Mouse (Mus musculus): Measurements from ENCODE around the gene Cdk4. TPM values are rescaled to one million over a fixed set of nuclear protein-coding genes. Genes with fewer than 3 reads are reported as not detected.
A peak's percentile ranks its signal among the peaks of the same experiment; 100 is the strongest.
"Not testable (repeated sequence)": the region's sequence is repeated elsewhere in the genome, so short reads cannot be mapped to it uniquely, and the experiment has no call there.

The Cdk4 gene
- polyA plus RNA-seq, 1 experiment from 2014 or later: 1,915 TPM

DNA sequence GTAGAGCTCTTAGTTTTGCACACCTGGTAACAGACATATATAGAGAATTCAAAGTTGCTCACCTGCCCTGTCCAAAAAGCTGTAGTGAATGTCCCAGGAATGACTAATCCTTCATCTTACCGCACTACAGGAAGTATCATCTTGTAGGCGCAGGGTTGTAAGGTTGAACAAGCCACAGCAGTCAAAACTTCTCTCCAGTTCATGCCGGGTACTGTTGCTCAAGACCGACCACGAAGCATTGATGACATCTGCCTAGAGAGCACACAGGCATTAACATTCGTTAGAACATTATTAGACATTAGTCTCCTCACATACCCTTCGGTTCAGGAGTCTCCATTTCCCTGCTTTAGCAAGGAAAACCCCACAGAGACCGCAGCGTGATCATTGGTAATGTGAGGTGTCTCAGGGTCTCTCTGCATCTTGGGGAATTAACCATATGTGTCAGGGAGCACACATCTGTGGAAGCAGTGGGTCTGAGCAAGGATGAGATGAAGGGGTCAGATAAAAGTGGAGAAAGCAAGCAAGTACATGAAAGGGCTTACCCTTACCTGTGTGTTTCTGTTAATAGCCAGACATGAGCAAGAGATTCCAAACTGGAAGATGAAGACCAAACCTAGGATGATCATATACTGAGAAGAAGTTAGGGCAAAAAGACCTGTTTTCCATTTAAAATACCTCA lies 5.2 kb downstream of the Cdk4 start:
- peaks cover 45% of the 10 kb centered on the region for H3K36me3 ChIP-seq (ENCODE audit: control insufficient read depth, insufficient read depth, low read length)
- H3K4me1 ChIP-seq (replicated peaks; ENCODE audit: control insufficient read depth, insufficient read depth, low read length): peaks cover 22% of the 10 kb centered on the region
- H3K4me3 ChIP-seq (ENCODE audit: low read depth, low read length): peak overlapping the region; percentile 79
- peak overlapping the region; percentile 77 for H3K9ac ChIP-seq (ENCODE audit: low read length)
- no peak for DNase-seq (ENCODE audit: low spot score)
- no peaks in the 10 kb centered on the region for H3K27me3 ChIP-seq (replicated peaks; ENCODE audit: control insufficient read depth, insufficient read depth, low read length)
- H3K4me2 ChIP-seq (ENCODE audit: low read length): peak overlapping the region; percentile 90
- ATAC-seq (replicated peaks; ENCODE audit: low FRiP score, low TSS enrichment, low read depth): no peak
- 74% methylated on average over 9 of the region's 9 CpGs for WGBS
- H3K9me3 ChIP-seq (ENCODE audit: control insufficient read depth, low read length): no peaks in the 10 kb centered on the region
- peak overlapping the region; percentile 89 for H3K27ac ChIP-seq (ENCODE audit: low read depth)

DNA sequence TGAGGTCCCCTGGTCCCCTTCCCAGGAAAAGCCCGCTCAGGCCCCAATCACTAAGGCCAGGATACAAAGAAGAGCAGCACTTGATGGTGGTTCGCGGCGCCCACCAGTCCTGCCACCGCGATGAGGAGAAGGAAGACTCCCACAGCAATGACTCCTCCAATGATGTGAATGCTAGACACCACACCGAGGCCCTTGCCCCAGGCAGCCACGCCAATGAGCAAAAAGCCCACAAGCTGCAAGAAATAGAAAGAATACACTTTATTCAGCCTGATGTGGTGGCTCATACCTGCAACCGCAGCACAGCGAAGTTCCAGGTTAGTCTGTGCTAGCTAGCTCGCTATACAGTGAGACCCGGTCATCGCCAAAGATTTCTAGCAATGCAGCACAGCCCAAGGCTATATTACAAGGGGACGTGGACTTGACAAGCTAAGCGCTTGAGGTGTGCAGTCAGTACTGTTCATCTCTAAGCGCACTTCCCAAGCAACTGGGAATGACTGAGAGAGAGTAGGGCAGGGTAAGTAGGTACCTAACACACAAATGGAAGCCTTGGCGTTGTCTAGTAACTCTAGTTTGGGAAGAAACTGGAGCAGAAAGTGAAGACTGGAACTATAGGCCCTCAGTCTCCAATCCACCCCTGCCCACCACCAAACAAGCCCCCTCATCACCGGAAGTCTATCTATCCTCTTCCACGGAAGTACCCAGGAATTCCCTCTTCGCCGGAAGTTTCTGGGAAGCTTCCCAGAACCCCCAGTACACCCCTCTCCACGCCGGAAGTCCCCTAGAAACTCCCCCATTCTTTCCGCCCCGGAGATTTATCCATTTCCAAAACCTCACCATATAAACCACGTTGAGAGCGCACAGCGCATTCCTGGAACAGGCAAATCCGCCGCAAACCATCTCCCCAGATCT lies 6.2 kb downstream of the Cdk4 start:
- 6% methylated on average over 30 of the region's 30 CpGs for WGBS
- peak overlapping the region; percentile 79 for H3K4me3 ChIP-seq (ENCODE audit: low read depth, low read length)
- ATAC-seq (replicated peaks; ENCODE audit: low FRiP score, low TSS enrichment, low read depth): peak; percentile 41
- peak overlapping the region; percentile 89 for H3K27ac ChIP-seq (ENCODE audit: low read depth)
- H3K27me3 ChIP-seq (replicated peaks; ENCODE audit: control insufficient read depth, insufficient read depth, low read length): no peaks in the 10 kb centered on the region
- H3K4me2 ChIP-seq (ENCODE audit: low read length): peak overlapping the region; percentile 90
- DNase-seq (ENCODE audit: low spot score): peak; percentile 86
- H3K36me3 ChIP-seq (ENCODE audit: control insufficient read depth, insufficient read depth, low read length): peaks cover 44% of the 10 kb centered on the region
- H3K9me3 ChIP-seq (ENCODE audit: control insufficient read depth, low read length): no peaks in the 10 kb centered on the region
- peaks cover 22% of the 10 kb centered on the region for H3K4me1 ChIP-seq (replicated peaks; ENCODE audit: control insufficient read depth, insufficient read depth, low read length)
- peak overlapping the region; percentile 77 for H3K9ac ChIP-seq (ENCODE audit: low read length)

- peak within 1 kb of the TSS; percentile 77 for H3K9ac ChIP-seq (ENCODE audit: low read length)
- ATAC-seq (replicated peaks; ENCODE audit: low FRiP score, low TSS enrichment, low read depth): peak; percentile 87
- H3K9me3 ChIP-seq (ENCODE audit: control insufficient read depth, low read length): no peaks in the 10 kb centered on the region
- H3K4me2 ChIP-seq (ENCODE audit: low read length): peak within 1 kb of the TSS; percentile 90
- peaks cover 35% of the 10 kb centered on the region for H3K36me3 ChIP-seq (ENCODE audit: control insufficient read depth, insufficient read depth, low read length)
- H3K27ac ChIP-seq (ENCODE audit: low read depth): peak within 1 kb of the TSS; percentile 89
- peaks cover 15% of the 10 kb centered on the region for H3K4me1 ChIP-seq (replicated peaks; ENCODE audit: control insufficient read depth, insufficient read depth, low read length)
- DNase-seq (ENCODE audit: low spot score): peak; percentile 67
- peak within 1 kb of the TSS; percentile 79 for H3K4me3 ChIP-seq (ENCODE audit: low read depth, low read length)
- WGBS: 2% methylated on average over 36 of the region's 36 CpGs
- peaks cover 2% of the 10 kb centered on the region; the same call in 1 of the 2 replicates for H3K27me3 ChIP-seq (replicated peaks; ENCODE audit: control insufficient read depth, insufficient read depth, low read length)
Measured at GRCm38 (mm10) chr10:127070190-127071121, 7.1 kb downstream of the Cdk4 start, which contains the start of gene Tspan31. Gene Tspan31, minus strand, starts transcription at chr10:127070264.

GRCm38 (mm10) chr10:127071203-127071602 lies 7.9 kb downstream of the Cdk4 start:
- peak overlapping the region; percentile 77 for H3K9ac ChIP-seq (ENCODE audit: low read length)
- ATAC-seq (replicated peaks; ENCODE audit: low FRiP score, low TSS enrichment, low read depth): no peak

DNA sequence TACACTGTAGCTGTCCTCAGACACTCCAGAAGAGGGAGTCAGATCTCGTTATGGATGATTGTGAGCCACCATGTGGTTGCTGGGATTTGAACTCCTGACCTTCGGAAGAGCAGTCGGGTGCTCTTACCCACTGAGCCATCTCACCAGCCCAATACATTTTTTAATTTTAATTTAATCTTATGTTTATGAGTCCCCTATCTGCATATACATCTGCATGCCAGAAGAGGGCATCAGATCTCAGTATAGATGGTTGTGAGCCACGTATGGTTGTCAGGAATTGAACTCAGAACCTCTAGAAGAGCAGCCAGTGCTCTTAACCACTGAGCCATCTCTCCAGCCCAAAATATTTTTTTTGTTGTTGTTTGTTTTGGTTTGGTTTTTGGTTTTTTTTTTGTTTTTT lies 8.9 kb downstream of the Cdk4 start:
- WGBS: 84% methylated on average over 4 of the region's 4 CpGs
- not testable (repeated sequence) for H3K4me2 ChIP-seq (ENCODE audit: low read length); H3K9me3 ChIP-seq (ENCODE audit: control insufficient read depth, low read length); H3K4me3 ChIP-seq (ENCODE audit: low read depth, low read length); DNase-seq (ENCODE audit: low spot score); H3K9ac ChIP-seq (ENCODE audit: low read length); ATAC-seq (replicated peaks; ENCODE audit: low FRiP score, low TSS enrichment, low read depth); H3K27ac ChIP-seq (ENCODE audit: low read depth)
- H3K27me3 ChIP-seq (replicated peaks; ENCODE audit: control insufficient read depth, insufficient read depth, low read length): peaks cover 20% of the 10 kb centered on the region
- H3K36me3 ChIP-seq (ENCODE audit: control insufficient read depth, insufficient read depth, low read length): peaks cover 17% of the 10 kb centered on the region
- peaks cover 15% of the 10 kb centered on the region for H3K4me1 ChIP-seq (replicated peaks; ENCODE audit: control insufficient read depth, insufficient read depth, low read length)

More at GRCm38 (mm10) chr10:127071203-127071602, 7.9 kb downstream of the Cdk4 start:
- Histone ChIP-seq H3K9me3 (ENCODE audit: control insufficient read depth, low read length) (no peaks in the 10 kb centered on the region), H3K36me3 (ENCODE audit: control insufficient read depth, insufficient read depth, low read length) (peaks cover 27% of the 10 kb centered on the region), H3K4me3 (ENCODE audit: low read depth, low read length) (peak overlapping the region; percentile 79), H3K27me3 (replicated peaks; ENCODE audit: control insufficient read depth, insufficient read depth, low read length) (peaks cover 10% of the 10 kb centered on the region; the same call in 1 of the 2 replicates), H3K4me1 (replicated peaks; ENCODE audit: control insufficient read depth, insufficient read depth, low read length) (peaks cover 15% of the 10 kb centered on the region), H3K4me2 (ENCODE audit: low read length) (peak overlapping the region; percentile 90), H3K27ac (ENCODE audit: low read depth) (no peak overlapping the region)
- no peak for DNase-seq (ENCODE audit: low spot score)
- WGBS: 74% methylated on average over 9 of the region's 9 CpGs

DNA sequence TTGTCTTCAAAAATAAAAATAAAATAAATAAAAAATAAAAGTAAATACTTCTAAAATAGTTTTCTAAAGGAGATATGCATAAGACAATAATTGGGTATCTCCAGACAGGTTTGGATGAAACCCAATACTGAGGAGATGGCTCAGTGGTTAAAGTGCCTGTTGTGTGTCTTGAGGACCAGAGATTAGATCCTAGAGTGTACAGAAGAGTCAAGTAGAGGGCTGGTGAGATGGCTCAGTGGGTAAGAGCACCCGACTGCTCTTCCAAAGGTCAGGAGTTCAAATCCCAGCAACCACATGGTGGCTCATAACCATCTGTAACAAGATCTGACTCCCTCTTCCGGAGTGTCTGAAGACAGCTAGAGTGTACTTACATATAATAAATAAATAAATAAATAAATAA lies 9.6 kb downstream of the Cdk4 start:
- peaks cover 27% of the 10 kb centered on the region for H3K27me3 ChIP-seq (replicated peaks; ENCODE audit: control insufficient read depth, insufficient read depth, low read length)
- H3K4me2 ChIP-seq (ENCODE audit: low read length); H3K36me3 ChIP-seq (ENCODE audit: control insufficient read depth, insufficient read depth, low read length); H3K4me3 ChIP-seq (ENCODE audit: low read depth, low read length); ATAC-seq (replicated peaks; ENCODE audit: low FRiP score, low TSS enrichment, low read depth); DNase-seq (ENCODE audit: low spot score); H3K27ac ChIP-seq (ENCODE audit: low read depth); H3K9me3 ChIP-seq (ENCODE audit: control insufficient read depth, low read length); H3K9ac ChIP-seq (ENCODE audit: low read length): not testable (repeated sequence)
- H3K4me1 ChIP-seq (replicated peaks; ENCODE audit: control insufficient read depth, insufficient read depth, low read length): peaks cover 15% of the 10 kb centered on the region
- WGBS: 77% methylated on average over 2 of the region's 2 CpGs

GRCm38 (mm10) chr10:127073981-127074380 lies 10.6 kb downstream of the Cdk4 start:
- H3K27ac ChIP-seq (ENCODE audit: low read depth): no peak overlapping the region
- H3K9ac ChIP-seq (ENCODE audit: low read length): no peak overlapping the region
- H3K4me3 ChIP-seq (ENCODE audit: low read depth, low read length): no peak overlapping the region
- peaks cover 13% of the 10 kb centered on the region for H3K4me1 ChIP-seq (replicated peaks; ENCODE audit: control insufficient read depth, insufficient read depth, low read length)
- DNase-seq (ENCODE audit: low spot score): no peak
- H3K36me3 ChIP-seq (ENCODE audit: control insufficient read depth, insufficient read depth, low read length): no peaks in the 10 kb centered on the region
- H3K9me3 ChIP-seq (ENCODE audit: control insufficient read depth, low read length): no peaks in the 10 kb centered on the region
- H3K4me2 ChIP-seq (ENCODE audit: low read length): no peak overlapping the region
- 87% methylated on average over 1 of the region's 1 CpGs for WGBS
- peaks cover 37% of the 10 kb centered on the region for H3K27me3 ChIP-seq (replicated peaks; ENCODE audit: control insufficient read depth, insufficient read depth, low read length)
- no peak for ATAC-seq (replicated peaks; ENCODE audit: low FRiP score, low TSS enrichment, low read depth)

DNA sequence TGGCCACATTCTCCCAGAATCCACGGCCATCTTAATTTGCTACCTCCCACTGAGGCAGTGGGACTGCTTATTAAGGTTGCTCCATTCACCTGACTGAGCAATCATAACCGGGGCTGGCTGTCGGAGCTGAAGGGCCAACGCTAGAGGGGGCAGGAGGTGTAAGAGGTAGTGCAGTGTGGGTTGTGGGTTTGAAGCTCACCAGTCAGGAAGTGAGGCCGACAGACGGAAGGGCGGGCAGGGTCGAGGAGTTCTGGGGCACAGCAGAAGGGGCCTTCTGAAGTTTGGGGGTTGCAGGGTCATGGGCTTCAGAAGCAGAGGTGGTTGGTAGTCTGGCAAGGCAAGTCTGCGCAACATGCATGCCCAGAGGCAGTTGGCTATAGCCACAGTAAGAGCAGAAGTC lies 11.7 kb downstream of the Cdk4 start, which contains the start of gene Agap2:
Gene Agap2, plus strand, starts transcription at position 205 of the 400 bp plus-strand sequence.
- ATAC-seq (replicated peaks; ENCODE audit: low FRiP score, low TSS enrichment, low read depth): no peak

More for the DNA sequence above, 11.7 kb downstream of the Cdk4 start, which contains the start of gene Agap2:
- Histone ChIP-seq H3K27ac (ENCODE audit: low read depth) (no peak within 1 kb of the TSS), H3K9me3 (ENCODE audit: control insufficient read depth, low read length) (no peaks in the 10 kb centered on the region), H3K4me3 (ENCODE audit: low read depth, low read length) (no peak within 1 kb of the TSS), H3K27me3 (replicated peaks; ENCODE audit: control insufficient read depth, insufficient read depth, low read length) (peaks cover 48% of the 10 kb centered on the region), H3K36me3 (ENCODE audit: control insufficient read depth, insufficient read depth, low read length) (no peaks in the 10 kb centered on the region), H3K4me1 (replicated peaks; ENCODE audit: control insufficient read depth, insufficient read depth, low read length) (peaks cover 15% of the 10 kb centered on the region), H3K9ac (ENCODE audit: low read length) (no peak within 1 kb of the TSS), H3K4me2 (ENCODE audit: low read length) (no peak within 1 kb of the TSS)
- DNase-seq (ENCODE audit: low spot score): no peak
- WGBS: 60% methylated on average over 9 of the region's 9 CpGs
